Comparison of ENCODE assay signal across 27 mouse cellular contexts in genomic region chr13:69640541-69640940, GRCm38 (mm10). TPM values are rescaled to one million over a fixed set of nuclear protein-coding genes. Genes with fewer than 3 reads are reported as not detected.
DNase-seq lines count a peak whose midpoint lies in the region; ATAC-seq and TF ChIP-seq lines count a peak whose summit lies in the region.
"Had no signal": no experiment of that assay in that cellular context is flagged by ENCODE, and none has a peak within 500 bp of the region (broad histone marks: within the 10 kb centered on the region; RNA-seq: fewer than 3 reads in every experiment).

No protein-coding gene starts in this region.

- H3K36me3 ChIP-seq in liver, adult 2 months (ENCODE audit: control insufficient read depth, insufficient read depth, low read length): peaks cover 2% of the 10 kb centered on the region; the same call in 1 of the 2 replicates
- H3K36me3 ChIP-seq in liver, embryonic 11.5 days (ENCODE audit: control insufficient read depth, insufficient read depth, low read length): peaks cover 10% of the 10 kb centered on the region

- no peaks in the 10 kb centered on the region for H3K27me3 ChIP-seq in liver, adult 2 months (ENCODE audit: control insufficient read depth, insufficient read depth, low read length)
- H3K27me3 ChIP-seq in liver, embryonic 11.5 days (replicated peaks; ENCODE audit: control insufficient read depth, insufficient read depth, low read length): no peaks in the 10 kb centered on the region
- H3K27me3 ChIP-seq: CH12.LX; embryonic facial prominence, embryonic 12.5 days; embryonic facial prominence, embryonic 15.5 days; heart, embryonic 13.5 days; Patski had no signal

- no peak for ATAC-seq in liver, embryonic 11.5 days (replicated peaks; ENCODE audit: low FRiP score)
- ATAC-seq: forebrain, embryonic 14.5 days; forebrain, postnatal 0 days; hindbrain, postnatal 0 days; inflammation-experienced regulatory T-cells, adult 6 months; intestine, embryonic 16.5 days; Patski had no signal

- no peak overlapping the region for H3K4me2 ChIP-seq in liver, embryonic 11.5 days
- H3K4me2 ChIP-seq: embryonic facial prominence, embryonic 12.5 days; embryonic facial prominence, embryonic 15.5 days; heart, embryonic 13.5 days; hindbrain, embryonic 14.5 days had no signal

- no peaks in the 10 kb centered on the region for H3K79me2 ChIP-seq in liver, adult 2 months (ENCODE audit: control insufficient read depth, insufficient read depth, low read length)

- DNase-seq in adrenal gland, postnatal 14 days: peak; percentile 28
- DNase-seq in adrenal gland, adult 18-20 months (ENCODE audit: low spot score in 2 of 2): no peak
- peak; percentile 25 to 26 for DNase-seq in heart, postnatal 10 days
- no peak for DNase-seq in heart, postnatal 36 days
- peak; percentile 84 for DNase-seq in liver, adult 2 months (ENCODE audit: extremely low read depth, low read depth, low spot score)
- DNase-seq in liver, embryonic 11.5 days (ENCODE audit: low spot score): no peak
- DNase-seq: adrenal gland, adult 2 months; B cell, adult 2 months; cerebellum, adult 11 months; cerebellum, adult 2 months; cerebellum, adult 9-11 months; cerebellum, postnatal 25 days; forebrain, postnatal 0 days; gastrocnemius, adult 2 months; gastrocnemius, postnatal 14 days; heart, adult 18-20 months had no signal

- intact Hi-C loops in heart, postnatal 10 days (cut with DNase I): no loop called here
- intact Hi-C loops in heart, postnatal 36 days (cut with DNase I): no loop called here

- peak overlapping the region; percentile 91 for H3K27ac ChIP-seq in liver, adult 2 months (replicated peaks; ENCODE audit: insufficient read depth, low read depth, low read length)
- no peak overlapping the region for H3K27ac ChIP-seq in liver, embryonic 11.5 days (ENCODE audit: low read depth, low read length)
- H3K27ac ChIP-seq: embryonic facial prominence, embryonic 12.5 days; embryonic facial prominence, embryonic 15.5 days; gastrocnemius, adult 2 months; heart, embryonic 13.5 days; hindbrain, embryonic 14.5 days; hindbrain, postnatal 0 days had no signal

- no peaks in the 10 kb centered on the region for H3K9me3 ChIP-seq in liver, embryonic 11.5 days (ENCODE audit: control insufficient read depth, low read length)
- H3K9me3 ChIP-seq: embryonic facial prominence, embryonic 12.5 days; embryonic facial prominence, embryonic 15.5 days; G1E; heart, embryonic 13.5 days had no signal

- peaks cover 50% of the 10 kb centered on the region for H3K4me1 ChIP-seq in liver, adult 2 months (ENCODE audit: control insufficient read depth, insufficient read depth, low read length)
- H3K4me1 ChIP-seq in liver, embryonic 11.5 days (replicated peaks; ENCODE audit: control insufficient read depth, insufficient read depth, low read length): no peaks in the 10 kb centered on the region
- H3K4me1 ChIP-seq: embryonic facial prominence, embryonic 12.5 days; embryonic facial prominence, embryonic 15.5 days; heart, embryonic 13.5 days had no signal

- no peak for TF ChIP-seq POLR2A in liver, adult 2 months (IDR thresholded peaks at IDR 0.05; ENCODE audit: extremely low read depth, insufficient read depth, low read length)

- no peak for TF ChIP-seq CTCF in liver, adult 2 months (IDR thresholded peaks at IDR 0.05; ENCODE audit: low read depth, low read length)

- H3K4me3 ChIP-seq in liver, adult 2 months (ENCODE audit: insufficient read depth, low read depth, low read length): no peak overlapping the region
- H3K4me3 ChIP-seq in liver, embryonic 11.5 days (ENCODE audit: low read depth, low read length): no peak overlapping the region
- H3K4me3 ChIP-seq: embryonic facial prominence, embryonic 12.5 days; embryonic facial prominence, embryonic 15.5 days; gastrocnemius, adult 2 months; heart, embryonic 13.5 days had no signal

- no peak overlapping the region for H3K9ac ChIP-seq in liver, adult 2 months (ENCODE audit: low read depth, low read length)
- H3K9ac ChIP-seq in liver, embryonic 11.5 days (ENCODE audit: low read depth, low read length): no peak overlapping the region
- H3K9ac ChIP-seq: embryonic facial prominence, embryonic 12.5 days; embryonic facial prominence, embryonic 15.5 days; forebrain, postnatal 0 days; heart, embryonic 13.5 days; hindbrain, embryonic 14.5 days had no signal

- WGBS in liver, adult 2 months: 23% methylated on average over 4 of the region's 4 CpGs
- WGBS in liver, embryonic 11.5 days: 84% methylated on average over 4 of the region's 4 CpGs

RNA-seq across cellular contexts. Expression of gene Srd5a1, which starts 29.3 kb away (rescaled TPM):
- 16.7 and 18.2 TPM in 2 replicates for total RNA-seq in adrenal gland, postnatal 14 days (2021)
- 10 to 100 TPM in 1 of 2 experiments, 1 to 10 TPM in 1; 3.2 to 12.1 TPM for total RNA-seq in adrenal gland, adult 18-20 months (2021)
- total RNA-seq in heart, postnatal 10 days (2021): 1 to 10 TPM; 2.4 to 2.5 TPM
- total RNA-seq in heart, postnatal 36 days (2021): 1 to 10 TPM in 1 of 2 experiments, under 1 TPM in 1; 0.83 to 1.6 TPM
- 83.6 and 86.4 TPM in 2 replicates for total RNA-seq in liver, adult 2 months (2014; rRNA removed)
- 41.9 and 54.7 TPM in 2 replicates for polyA plus RNA-seq in liver, adult 2 months (2012; rRNA removed)
- 9.9 and 10.3 TPM in 2 replicates for polyA plus RNA-seq in liver, embryonic 11.5 days (2014; fragmentation: Nextera tagmentation; extraction: Ambion mirVana)

Comparison
In these comparisons a context has a peak if more than half of its experiments do, and no peak if none do; other contexts are left out.
1. DNase-seq: peak in adrenal gland, postnatal 14 days (single experiment), heart, postnatal 10 days (2 of 2) and liver, adult 2 months (single experiment); none in adrenal gland, adult 18-20 months (0 of 2), heart, postnatal 36 days (0 of 2) and liver, embryonic 11.5 days (single experiment).